ENCODE assay signal across 9 mouse cellular contexts in genomic region chr14:116206977-116207376, GRCm38 (mm10).
A peak's percentile ranks its signal among the peaks of the same experiment; 100 is the strongest.
DNase-seq lines count a peak whose midpoint lies in the region; ATAC-seq and TF ChIP-seq lines count a peak whose summit lies in the region.
"Had no signal": no experiment of that assay in that cellular context is flagged by ENCODE, and none has a peak within 500 bp of the region (broad histone marks: within the 10 kb centered on the region; RNA-seq: fewer than 3 reads in every experiment).

No protein-coding gene starts in this region.

- no peaks in the 10 kb centered on the region for H3K27me3 ChIP-seq in heart, embryonic 10.5 days (ENCODE audit: insufficient read depth, poor library complexity, severe bottlenecking)
- H3K27me3 ChIP-seq: embryonic facial prominence, embryonic 12.5 days had no signal

- H3K27ac ChIP-seq in layer of hippocampus, adult 2 months = no peak overlapping the region
- H3K27ac ChIP-seq in heart, embryonic 10.5 days = no peak overlapping the region
- H3K27ac ChIP-seq: embryonic facial prominence, embryonic 12.5 days had no signal

- no peak for DNase-seq in layer of hippocampus, adult 2 months (ENCODE audit: low spot score in 2 of 2)
- no peak for DNase-seq in layer of hippocampus, adult 9-11 months
- peak; percentile 67 for DNase-seq in ES-CJ7 (ENCODE audit: low read depth, low spot score)
- peak; percentile 67 for DNase-seq in adrenal gland, postnatal 10 days
- peak; percentile 7 for DNase-seq in lung, postnatal 36 days
- DNase-seq in cerebellum, postnatal 25 days = no peak
- no peak for DNase-seq in heart, embryonic 10.5 days (ENCODE audit: low spot score)

- no peaks in the 10 kb centered on the region for H3K9me3 ChIP-seq in heart, embryonic 10.5 days
- H3K9me3 ChIP-seq: embryonic facial prominence, embryonic 12.5 days had no signal

- ATAC-seq in hematopoietic stem cell, adult 5-6 weeks (replicated peaks in 1 of 2; ENCODE audit: insufficient read depth in 1 of 2, low FRiP score in 2 of 2, low TSS enrichment in 1 of 2, low read depth in 1 of 2, poor library complexity in 2 of 2, severe bottlenecking in 2 of 2) = peak; percentile 59 to 72; a peak in 3 of 4 replicates

- peak; percentile 72 for TF ChIP-seq CTCF in layer of hippocampus, adult 2 months (conservative IDR thresholded peaks at IDR 0.05)

- WGBS in heart, embryonic 10.5 days = 28% methylated on average over 6 of the region's 6 CpGs

- H3K4me1 ChIP-seq in heart, embryonic 10.5 days = no peaks in the 10 kb centered on the region
- H3K4me1 ChIP-seq: embryonic facial prominence, embryonic 12.5 days had no signal

- H3K36me3 ChIP-seq in heart, embryonic 10.5 days = no peaks in the 10 kb centered on the region
- H3K36me3 ChIP-seq: embryonic facial prominence, embryonic 12.5 days had no signal

- H3K4me3 ChIP-seq in layer of hippocampus, adult 2 months = no peak overlapping the region
- H3K4me3 ChIP-seq in heart, embryonic 10.5 days = no peak overlapping the region
- H3K4me3 ChIP-seq: embryonic facial prominence, embryonic 12.5 days had no signal

Comparison
In these comparisons a context has a peak if more than half of its experiments do, and no peak if none do; other contexts are left out.
1. DNase-seq: peak in ES-CJ7 (single experiment), adrenal gland, postnatal 10 days (single experiment) and lung, postnatal 36 days (single experiment); none in layer of hippocampus, adult 2 months (0 of 2), layer of hippocampus, adult 9-11 months (single experiment), cerebellum, postnatal 25 days (0 of 2) and heart, embryonic 10.5 days (single experiment).